Mouse (Mus musculus): Measurements from ENCODE around the gene Git2.

Gene Git2

GRCm38 (mm10) chr5:114719003-114719927 is 56.1 kb downstream of the Git2 start:
- DNase-seq, result peak; percentile 83

GRCm38 (mm10) chr5:114718483-114718882 is 56.8 kb downstream of the Git2 start:
- DNase-seq, result peak; percentile 94

- no peak for DNase-seq
These were observed 57.4 kb downstream of the Git2 start for GRCm38 (mm10) chr5:114717937-114718336.

- DNase-seq, result no peak
These were observed 58.0 kb downstream of the Git2 start for GRCm38 (mm10) chr5:114717292-114717691.

- no peak for DNase-seq
These were observed 60.8 kb downstream of the Git2 start for GRCm38 (mm10) chr5:114714551-114714950.

GRCm38 (mm10) chr5:114709357-114709756 is 66.0 kb downstream of the Git2 start:
- no peak for DNase-seq

GRCm38 (mm10) chr5:114708491-114708890 is 66.8 kb downstream of the Git2 start:
- peak; percentile 72 for DNase-seq

GRCm38 (mm10) chr5:114707265-114708068 is 67.8 kb downstream of the Git2 start, which contains the start of gene Tchp:
Gene Tchp (plus strand): TSS chr5:114707760.
- DNase-seq, result peak; percentile 92

- DNase-seq, result no peak
These were observed 72.6 kb downstream of the Git2 start for GRCm38 (mm10) chr5:114702403-114703392.

GRCm38 (mm10) chr5:114699015-114699414 is 76.3 kb downstream of the Git2 start:
- DNase-seq, result no peak

- peak; percentile 94 for DNase-seq
These were observed 77.1 kb downstream of the Git2 start for GRCm38 (mm10) chr5:114698044-114698746.

- DNase-seq, result no peak
These were observed 78.4 kb downstream of the Git2 start for GRCm38 (mm10) chr5:114696939-114697338.

- DNase-seq, result no peak
These were observed 79.5 kb downstream of the Git2 start for GRCm38 (mm10) chr5:114695775-114696174.

GRCm38 (mm10) chr5:114690633-114691567 is 84.4 kb downstream of the Git2 start, which contains the start of gene Gltp:
Gene Gltp (minus strand): TSS chr5:114690984.
- DNase-seq, result peak; percentile 95

GRCm38 (mm10) chr5:114689700-114690366 is 85.5 kb downstream of the Git2 start:
- no peak for DNase-seq

GRCm38 (mm10) chr5:114688703-114689102 is 86.6 kb downstream of the Git2 start:
- DNase-seq, result no peak

- no peak for DNase-seq
These were observed 87.4 kb downstream of the Git2 start for GRCm38 (mm10) chr5:114687901-114688300.

- no peak for DNase-seq
These were observed 88.5 kb downstream of the Git2 start for GRCm38 (mm10) chr5:114686726-114687210.

GRCm38 (mm10) chr5:114685986-114686385 is 89.3 kb downstream of the Git2 start:
- DNase-seq, result no peak

GRCm38 (mm10) chr5:114681717-114682116 is 93.6 kb downstream of the Git2 start:
- peak; percentile 75 for DNase-seq
